Mouse (Mus musculus) limb, embryonic 11.5 days (tissue): Measurements from ENCODE around the gene Adra2c. TPM values are rescaled to one million over a fixed set of nuclear protein-coding genes. Genes with fewer than 3 reads are reported as not detected.

ENCODE experiments used
- ATAC-seq: fragments of 200-750 bp; cut with Nextera tagmentation; 2 replicates; pipeline ENCODE4 v1.8.0; 2017; ENCODE audit warnings: low read depth; ENCODE audit not compliant: insufficient number of reproducible peaks, low FRiP score, low TSS enrichment
- DNase-seq: peaks from one replicate; pipeline ENCODE4 v3.0.0-alpha.2; 2015; ENCODE audit warnings: low spot score
- H3K27ac ChIP-seq: fragments of 300-500 bp; sonication (generic); replicated peaks from 2 replicates; pipeline ENCODE4 v1.5.1; 2014; ENCODE audit warnings: low read depth, mild to moderate bottlenecking, low read length
- H3K27me3 ChIP-seq: fragments of 300-500 bp; sonication (generic); 2 replicates; pipeline ENCODE4 v1.6.1; 2014; ENCODE audit warnings: mild to moderate bottlenecking, low read length, mixed read lengths; ENCODE audit not compliant: control insufficient read depth, insufficient read depth
- H3K36me3 ChIP-seq: fragments of 300-500 bp; sonication (generic); 2 replicates; pipeline ENCODE4 v1.6.1; 2014; ENCODE audit warnings: mild to moderate bottlenecking, low read length, moderate library complexity, mixed read lengths; ENCODE audit not compliant: control insufficient read depth, insufficient read depth
- H3K4me1 ChIP-seq: fragments of 300-500 bp; sonication (generic); 2 replicates; pipeline ENCODE4 v1.6.1; 2014; ENCODE audit warnings: low read length, mixed read lengths; ENCODE audit not compliant: control insufficient read depth, insufficient read depth
- H3K4me2 ChIP-seq: fragments of 300-500 bp; sonication (generic); 2 replicates; pipeline ENCODE4 v1.6.1; 2014; ENCODE audit warnings: low read depth, mild to moderate bottlenecking, moderate library complexity; ENCODE audit not compliant: severe bottlenecking
- H3K4me3 ChIP-seq: fragments of 300-500 bp; sonication (generic); 2 replicates; pipeline ENCODE4 v1.5.1; 2014; ENCODE audit warnings: low read depth, low read length
- H3K9ac ChIP-seq: fragments of 300-500 bp; sonication (generic); 2 replicates; pipeline ENCODE4 v1.6.1; 2014; ENCODE audit warnings: mild to moderate bottlenecking, low read length
- H3K9me3 ChIP-seq: fragments of 300-500 bp; sonication (generic); 2 replicates; pipeline ENCODE4 v1.6.1; 2016; ENCODE audit warnings: low read length; ENCODE audit not compliant: control insufficient read depth
- WGBS: fragments of 180-500 bp; shearing (Covaris S2); extraction: QIAGEN DNeasy Blood & Tissue Kit; methylation state at CpG from one replicate; pipeline ENCODE4 v1.1.7; 2014; 5-methylcytosine and 5-hydroxymethylcytosine counted together
- polyA plus RNA-seq: library from polyadenylated mRNA; unstranded; fragments of >200 nt; fragmentation: Nextera tagmentation; extraction: Ambion mirVana; gene quantifications from 2 replicates; pipeline ENCODE4 v1.2.1, GENCODE M21; 2014

Adra2c gene
- polyA plus RNA-seq: not detected in 2 replicates

DNA sequence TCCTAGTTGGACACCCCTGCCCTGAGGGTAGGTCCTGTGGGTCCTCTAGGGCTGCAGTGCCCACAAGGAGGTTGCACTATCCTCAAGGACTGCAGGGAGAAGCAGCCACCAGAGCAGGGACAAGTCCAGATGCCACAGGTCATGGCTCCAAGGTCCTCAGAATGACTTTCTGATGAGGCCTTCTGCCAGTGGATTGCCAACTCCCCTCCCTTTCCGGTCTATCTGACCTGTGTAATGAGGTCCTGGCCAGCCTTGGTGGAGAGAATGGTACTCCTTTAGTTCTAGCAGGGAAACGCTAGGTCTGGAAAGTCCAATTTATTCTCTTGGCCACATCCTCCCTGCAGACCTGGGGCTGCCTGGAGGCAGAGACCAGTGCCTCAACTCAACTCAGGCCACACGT is at the start of gene Adra2c:
Gene Adra2c (plus strand): TSS at position 301 of the 400 bp plus-strand sequence.
- H3K27me3 ChIP-seq: peaks cover 65% of the 10 kb centered on the region
- H3K4me1 ChIP-seq: peaks cover 10% of the 10 kb centered on the region; the same call in 1 of the 2 replicates
- H3K9me3 ChIP-seq: no peaks in the 10 kb centered on the region
- peak within 1 kb of the TSS; percentile 87 for H3K4me2 ChIP-seq
- H3K27ac ChIP-seq: no peak within 1 kb of the TSS
- 0 out of 2 replicates have a peak within 1 kb of the TSS, but pooled peaks have one; percentile 7 for H3K9ac ChIP-seq
- H3K4me3 ChIP-seq: peak within 1 kb of the TSS; percentile 35
- DNase-seq: no peak
- ATAC-seq: no peak
- H3K36me3 ChIP-seq: no peaks in the 10 kb centered on the region
- WGBS: 45% methylated on average over 3 of the region's 3 CpGs

DNA sequence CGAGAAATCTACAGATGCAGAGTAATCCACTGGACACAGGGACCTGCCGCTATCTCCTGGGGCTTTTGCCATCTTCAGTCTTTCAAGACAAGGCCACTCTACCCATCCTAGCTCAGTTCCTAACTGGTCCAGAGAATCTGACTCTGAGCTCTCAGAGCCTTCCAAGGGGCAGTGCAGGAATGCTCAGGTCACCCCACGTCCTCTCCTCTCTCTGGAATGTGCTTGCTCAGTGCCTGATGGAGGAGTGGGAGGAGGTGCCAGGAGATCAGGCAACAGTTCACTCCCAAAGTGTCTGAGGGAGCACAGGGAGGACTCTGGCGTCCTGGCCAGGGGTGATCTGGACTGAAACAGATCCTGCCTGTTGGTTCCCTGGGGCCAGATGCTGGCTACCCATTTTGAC is 45.0 kb upstream of the Adra2c start:
- no peaks in the 10 kb centered on the region for H3K36me3 ChIP-seq
- ATAC-seq (no peak), DNase-seq (no peak)
- H3K27ac ChIP-seq: no peak overlapping the region
- H3K4me2 ChIP-seq: no peak overlapping the region
- no peaks in the 10 kb centered on the region for H3K27me3 ChIP-seq
- no peaks in the 10 kb centered on the region for H3K9me3 ChIP-seq
- no peak overlapping the region for H3K4me3 ChIP-seq
- WGBS: 66% methylated on average over 4 of the region's 4 CpGs
- no peak overlapping the region for H3K9ac ChIP-seq
- H3K4me1 ChIP-seq: no peaks in the 10 kb centered on the region

DNA sequence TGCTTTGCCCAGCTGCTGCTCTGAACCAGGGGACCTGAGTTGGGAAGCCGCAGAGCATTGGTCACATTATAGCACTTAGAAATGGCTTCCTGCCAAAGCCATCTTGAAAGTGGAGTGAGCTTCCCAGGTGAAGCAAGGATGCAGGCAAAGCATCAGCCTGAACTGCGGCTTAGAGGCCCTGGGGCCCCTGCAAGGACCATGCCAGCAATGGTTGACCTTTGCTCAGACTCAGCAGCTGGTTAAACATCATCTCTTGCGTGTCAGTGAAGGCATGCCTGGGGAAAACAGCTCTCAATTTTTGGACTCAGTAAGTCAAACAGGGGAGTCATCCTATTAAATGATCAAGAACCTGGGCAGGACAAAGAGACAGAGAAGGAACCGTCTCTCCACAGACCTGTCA is 40.4 kb upstream of the Adra2c start:
- 87% methylated on average over 4 of the region's 4 CpGs for WGBS
- no peak for ATAC-seq
- H3K9ac ChIP-seq: no peak overlapping the region
- no peaks in the 10 kb centered on the region for H3K9me3 ChIP-seq
- no peak overlapping the region for H3K4me2 ChIP-seq
- DNase-seq: no peak
- no peaks in the 10 kb centered on the region for H3K27me3 ChIP-seq
- H3K4me3 ChIP-seq: no peak overlapping the region
- no peaks in the 10 kb centered on the region for H3K4me1 ChIP-seq
- no peak overlapping the region for H3K27ac ChIP-seq
- no peaks in the 10 kb centered on the region for H3K36me3 ChIP-seq

DNA sequence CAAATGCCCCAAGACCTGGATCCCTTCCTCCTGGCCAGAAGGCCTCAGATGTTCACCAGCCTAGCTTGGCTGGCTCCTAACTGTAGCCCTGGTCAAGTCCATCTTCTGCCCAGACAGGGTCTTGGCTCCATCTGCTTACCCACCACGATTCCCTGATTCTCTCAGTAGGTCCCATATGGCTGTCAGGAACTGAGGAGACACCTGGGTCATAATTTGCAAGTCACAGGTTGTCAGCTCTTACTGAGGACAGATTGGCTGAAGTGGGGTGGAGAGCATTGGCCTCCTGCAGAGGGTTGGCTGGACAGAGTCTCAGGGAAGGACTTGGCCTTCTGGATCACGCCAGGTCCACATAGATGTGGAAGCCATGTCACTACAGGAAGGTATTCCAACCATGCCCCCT is 39.5 kb upstream of the Adra2c start:
- Histone ChIP-seq H3K4me2 (no peak overlapping the region), H3K36me3 (no peaks in the 10 kb centered on the region), H3K9me3 (no peaks in the 10 kb centered on the region), H3K4me1 (no peaks in the 10 kb centered on the region), H3K4me3 (no peak overlapping the region), H3K9ac (no peak overlapping the region), H3K27me3 (no peaks in the 10 kb centered on the region), H3K27ac (no peak overlapping the region)
- WGBS: 81% methylated on average over 2 of the region's 2 CpGs
- DNase-seq (no peak), ATAC-seq (no peak)

DNA sequence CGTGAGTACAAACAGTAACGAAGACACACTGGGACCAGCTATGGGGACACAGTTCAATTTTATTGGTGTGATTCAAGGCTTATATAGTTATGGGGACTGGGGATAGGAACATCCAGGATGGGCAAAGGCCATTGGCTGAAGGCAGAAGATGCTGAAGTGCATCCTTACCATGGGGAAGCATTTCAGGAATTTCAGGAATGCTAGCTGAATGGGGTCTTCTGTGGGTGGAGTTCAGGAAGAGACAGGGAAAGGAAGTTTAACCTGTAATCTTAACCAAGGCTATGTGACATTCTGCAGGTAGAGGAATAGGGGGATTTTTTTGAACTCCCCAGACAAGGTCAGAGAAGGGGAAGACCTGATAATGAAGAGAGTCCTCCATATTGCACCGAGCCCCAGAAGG is 36.6 kb upstream of the Adra2c start:
- Histone ChIP-seq H3K36me3 (no peaks in the 10 kb centered on the region), H3K4me2 (no peak overlapping the region), H3K27ac (no peak overlapping the region), H3K27me3 (no peaks in the 10 kb centered on the region), H3K4me3 (no peak overlapping the region), H3K9me3 (no peaks in the 10 kb centered on the region), H3K9ac (no peak overlapping the region), H3K4me1 (no peaks in the 10 kb centered on the region)
- WGBS: 55% methylated on average over 3 of the region's 3 CpGs
- DNase-seq (no peak), ATAC-seq (no peak)

DNA sequence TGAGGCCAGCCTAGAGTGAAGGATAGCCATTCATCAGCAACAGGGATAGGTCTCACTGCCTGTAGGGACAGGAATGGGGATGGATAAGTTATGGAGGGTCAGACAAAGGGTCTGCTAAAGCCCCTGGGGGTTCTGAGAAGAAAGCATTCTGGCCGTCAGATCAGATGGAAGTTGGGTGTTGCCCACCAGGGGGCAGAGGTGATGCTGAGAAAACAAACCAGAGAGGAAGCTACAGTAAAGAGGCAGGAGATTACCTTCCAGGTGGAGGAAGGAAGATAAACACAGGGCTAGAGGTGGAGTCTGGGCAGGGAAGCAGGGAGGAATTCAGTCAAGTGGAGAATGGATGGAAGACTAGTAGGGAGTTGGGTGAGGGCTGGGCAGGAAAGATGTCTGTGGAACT is 33.9 kb upstream of the Adra2c start:
- ATAC-seq (no peak), DNase-seq (peak; percentile 34)
- Histone ChIP-seq H3K27me3 (no peaks in the 10 kb centered on the region), H3K9ac (no peak overlapping the region), H3K4me1 (no peaks in the 10 kb centered on the region), H3K36me3 (no peaks in the 10 kb centered on the region), H3K4me3 (no peak overlapping the region), H3K27ac (no peak overlapping the region), H3K4me2 (no peak overlapping the region), H3K9me3 (no peaks in the 10 kb centered on the region)
- WGBS: 0% methylated on average over 1 of the region's 1 CpGs

DNA sequence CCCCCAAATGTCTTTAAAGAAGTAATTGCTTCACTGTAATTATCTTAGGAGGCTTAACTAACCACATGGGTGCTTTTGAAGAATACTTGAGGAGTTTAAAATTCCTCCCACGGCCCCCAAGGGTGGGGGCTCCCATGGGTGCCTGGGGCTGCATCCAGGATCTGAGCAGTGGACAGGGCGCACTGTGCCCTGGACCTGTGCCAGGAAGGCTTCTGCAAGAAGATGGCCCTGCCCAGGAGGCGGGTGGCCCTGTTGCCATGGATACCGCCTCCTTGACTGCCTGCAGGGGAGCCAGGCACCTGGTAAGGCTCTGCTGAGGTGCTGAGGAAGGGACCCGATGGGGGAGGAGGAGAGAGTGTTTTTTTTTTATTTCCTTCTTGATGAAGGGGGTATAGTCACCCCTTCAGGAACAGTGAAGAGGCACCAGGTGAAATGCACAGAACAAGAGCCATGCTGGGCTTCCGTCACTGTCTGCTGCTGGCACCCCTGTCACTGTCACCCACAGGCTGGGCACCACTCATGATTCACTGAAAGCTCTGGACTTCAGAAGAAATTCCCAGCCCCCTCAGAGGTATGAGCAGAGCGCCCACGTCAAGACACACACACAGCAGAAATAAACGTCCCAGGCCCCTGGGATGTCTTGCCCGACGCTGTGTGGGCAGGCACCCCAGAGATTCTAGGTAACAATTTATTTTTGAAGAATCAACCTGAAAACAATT is 32.4 kb upstream of the Adra2c start:
- no peaks in the 10 kb centered on the region for H3K9me3 ChIP-seq
- DNase-seq: no peak
- H3K9ac ChIP-seq: no peak overlapping the region
- H3K4me2 ChIP-seq: no peak overlapping the region
- ATAC-seq: no peak
- H3K27me3 ChIP-seq: no peaks in the 10 kb centered on the region
- no peaks in the 10 kb centered on the region for H3K4me1 ChIP-seq
- 61% methylated on average over 11 of the region's 11 CpGs for whole genome bisulfite sequencing
- H3K36me3 ChIP-seq: no peaks in the 10 kb centered on the region
- H3K27ac ChIP-seq: no peak overlapping the region
- no peak overlapping the region for H3K4me3 ChIP-seq

DNA sequence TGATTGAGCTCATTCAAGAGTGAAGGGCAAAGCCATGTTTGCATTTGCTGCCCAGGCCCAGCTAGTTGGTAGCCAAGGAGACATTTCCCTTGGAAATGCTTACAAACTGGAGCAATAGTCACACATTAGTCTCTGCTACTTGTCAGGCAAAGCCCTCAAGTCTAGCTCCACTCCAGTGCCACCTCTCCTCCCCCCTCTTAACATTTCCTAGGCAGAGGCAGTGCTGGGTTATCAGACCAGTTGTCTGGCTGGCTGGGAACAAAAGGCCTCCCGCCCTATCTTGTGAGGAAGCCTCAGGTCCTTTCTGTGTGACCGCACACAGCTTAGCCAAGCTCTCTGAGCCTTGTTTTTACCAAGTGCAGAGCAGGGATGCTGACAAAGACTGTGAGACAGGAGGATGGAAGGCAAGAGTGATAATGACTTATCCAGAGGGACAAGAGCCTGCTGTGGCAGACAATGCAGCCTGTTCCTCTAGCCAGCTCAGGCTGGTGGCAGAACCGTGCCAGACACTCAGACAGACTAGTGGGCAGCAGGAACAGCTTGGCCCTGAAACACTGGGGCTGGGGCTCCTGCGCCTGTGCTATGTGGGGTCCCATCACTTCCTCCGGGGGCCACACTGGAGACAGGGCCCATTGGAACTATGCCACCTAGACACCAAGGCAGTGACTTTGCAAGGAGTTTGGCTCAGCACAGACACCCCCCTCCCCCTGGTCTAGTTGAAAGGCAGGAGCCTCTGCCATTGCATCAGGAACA is 23.0 kb upstream of the Adra2c start:
- ATAC-seq: no peak
- H3K27me3 ChIP-seq: no peaks in the 10 kb centered on the region
- H3K4me2 ChIP-seq: no peak overlapping the region
- no peak overlapping the region for H3K27ac ChIP-seq
- H3K36me3 ChIP-seq: no peaks in the 10 kb centered on the region
- H3K4me1 ChIP-seq: no peaks in the 10 kb centered on the region
- H3K4me3 ChIP-seq: no peak overlapping the region
- H3K9me3 ChIP-seq: no peaks in the 10 kb centered on the region
- DNase-seq: no peak
- 73% methylated on average over 5 of the region's 5 CpGs for WGBS
- no peak overlapping the region for H3K9ac ChIP-seq
